Mouse (Mus musculus) cerebellum, adult 2 months (tissue): ENCODE results near the gene Hacd2.

ENCODE experiments used
- CTCF ChIP-seq: fragments of 200-500 bp; IDR thresholded peaks from 2 replicates; pipeline ENCODE4 v1.5.1; 2011; ENCODE audit warnings: low read depth, mild to moderate bottlenecking, control low read depth, low read length, moderate library complexity, borderline replicate concordance; ENCODE audit not compliant: insufficient read depth
- POLR2A ChIP-seq: fragments of 200-500 bp; IDR thresholded peaks from 2 replicates; pipeline ENCODE4 v1.6.1; 2011; ENCODE audit warnings: low read length, control low read depth, borderline replicate concordance; ENCODE audit not compliant: insufficient read depth

DNA sequence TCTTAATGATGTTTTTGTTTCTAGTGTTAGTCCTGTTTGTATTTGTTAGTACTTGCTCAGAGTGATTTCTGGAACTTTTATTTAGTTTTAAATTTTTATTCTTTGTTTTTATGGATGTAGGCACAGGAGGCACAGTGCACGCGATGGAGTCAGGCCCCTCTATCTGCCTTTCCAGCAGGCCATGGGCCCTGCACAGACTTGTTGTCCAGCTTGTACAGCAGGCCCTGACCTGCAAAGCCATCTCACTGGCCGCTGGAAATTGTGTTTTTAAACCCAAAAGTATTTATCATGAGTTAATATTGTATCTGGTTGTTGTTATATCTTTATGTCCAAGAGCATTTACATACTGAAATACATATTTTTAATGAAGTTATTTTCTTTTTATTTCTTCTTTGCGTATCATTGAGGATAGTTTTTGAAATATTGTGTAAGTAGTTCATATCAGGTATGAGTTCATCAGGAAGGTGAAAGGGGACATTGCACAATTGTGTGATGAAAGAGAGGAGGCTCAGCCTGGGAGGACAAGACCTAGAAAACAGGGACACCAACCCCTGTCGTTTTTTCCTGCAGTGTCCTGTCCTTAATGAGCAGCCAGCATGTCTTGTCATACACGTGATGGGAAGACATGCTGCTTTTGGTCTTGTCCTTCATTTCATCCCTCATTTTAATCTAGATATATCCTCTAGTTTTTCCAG lies 24.0 kb downstream of the Hacd2 start:
- no peak for TF ChIP-seq POLR2A
- no peak for TF ChIP-seq CTCF
